Mouse (Mus musculus) kidney, embryonic 16.5 days (tissue): ENCODE results near the gene Ehd3. TPM values are rescaled to one million over a fixed set of nuclear protein-coding genes. Genes with fewer than 3 reads are reported as not detected.
"Not testable (repeated sequence)": the region's sequence is repeated elsewhere in the genome, so short reads cannot be mapped to it uniquely, and the experiment has no call there.

Source experiments
- ATAC-seq: fragments of 200-750 bp; cut with Nextera tagmentation; 2 replicates; pipeline ENCODE4 v1.8.0; 2017; ENCODE audit warnings: moderate TSS enrichment; ENCODE audit not compliant: low FRiP score, low TSS enrichment
- H3K27ac ChIP-seq: fragments of 300-500 bp; sonication (generic); 2 replicates; pipeline ENCODE4 v1.5.1; 2014; ENCODE audit warnings: low read length
- H3K27me3 ChIP-seq: fragments of 300-500 bp; sonication (generic); 2 replicates; pipeline ENCODE4 v1.6.1; 2014; ENCODE audit warnings: low read length, control low read depth, mixed read lengths; ENCODE audit not compliant: insufficient read depth
- H3K36me3 ChIP-seq: fragments of 300-500 bp; sonication (generic); 2 replicates; pipeline ENCODE4 v1.6.1; 2014; ENCODE audit warnings: low read length, control low read depth, mixed read lengths; ENCODE audit not compliant: insufficient read depth
- H3K4me1 ChIP-seq: fragments of 300-500 bp; sonication (generic); 2 replicates; pipeline ENCODE4 v1.6.1; 2014; ENCODE audit warnings: low read length, control low read depth, mixed read lengths; ENCODE audit not compliant: insufficient read depth
- H3K4me2 ChIP-seq: fragments of 300-500 bp; sonication (generic); replicated peaks from 2 replicates; pipeline ENCODE4 v1.6.1; 2014; ENCODE audit warnings: low read depth, low read length
- H3K4me3 ChIP-seq: fragments of 300-500 bp; sonication (generic); 2 replicates; pipeline ENCODE4 v1.5.1; 2014; ENCODE audit warnings: mild to moderate bottlenecking, low read length
- H3K9ac ChIP-seq: fragments of 300-500 bp; sonication (generic); replicated peaks from 2 replicates; pipeline ENCODE4 v1.6.1; 2014; ENCODE audit warnings: low read length
- H3K9me3 ChIP-seq: fragments of 300-500 bp; sonication (generic); 2 replicates; pipeline ENCODE4 v1.6.1; 2016; ENCODE audit warnings: low read length, control low read depth
- WGBS: fragments of 180-500 bp; shearing (Covaris S2); extraction: QIAGEN DNeasy Blood & Tissue Kit; methylation state at CpG from one replicate; pipeline ENCODE4 v1.1.7; 2014; 5-methylcytosine and 5-hydroxymethylcytosine counted together
- polyA plus RNA-seq: library from polyadenylated mRNA; unstranded; fragments of >200 nt; fragmentation: Nextera tagmentation; extraction: Ambion mirVana; gene quantifications from 2 replicates; pipeline ENCODE4 v1.2.1, GENCODE M21; 2015

Gene Ehd3
- polyA plus RNA-seq, 1 experiment from 2014 or later, result 20.9 TPM

DNA sequence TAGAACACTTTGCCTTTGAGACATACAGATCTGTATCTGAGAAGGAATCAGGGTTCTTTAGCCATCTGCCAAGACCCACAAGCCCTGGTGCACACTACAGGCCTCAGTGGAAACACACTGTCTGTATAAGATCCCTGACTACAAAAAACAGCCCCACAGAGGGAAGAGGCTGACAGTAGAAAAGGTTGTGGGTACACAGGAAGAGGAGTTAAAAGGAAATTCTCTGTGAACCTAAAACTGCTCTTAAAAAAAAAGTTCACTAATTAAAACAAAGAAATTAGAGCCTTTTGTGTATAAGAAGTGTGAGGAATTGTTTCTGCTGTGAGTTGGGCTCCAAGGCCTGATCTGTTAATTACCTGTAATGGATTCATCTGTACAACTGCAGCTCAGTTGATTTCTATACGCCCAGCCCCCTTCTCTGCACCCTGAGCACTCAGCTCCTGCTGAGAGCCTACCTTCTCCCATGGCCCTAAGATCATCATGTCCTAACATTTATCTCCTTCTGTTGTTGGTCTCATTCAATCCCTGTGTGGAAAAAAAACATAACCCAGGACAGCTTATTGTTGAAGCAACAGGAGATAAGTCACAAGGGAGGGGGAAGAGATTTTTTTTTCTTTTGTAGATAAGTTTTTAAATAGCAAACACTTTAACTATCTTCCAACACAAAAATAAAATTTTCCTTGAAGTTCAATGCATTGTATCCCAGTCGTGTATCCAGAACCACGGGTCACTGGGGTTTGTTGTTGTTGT is 35.3 kb downstream of the Ehd3 start:
- H3K27me3 ChIP-seq, result no peaks in the 10 kb centered on the region
- 44% methylated on average over 3 of the region's 3 CpGs for WGBS
- H3K36me3 ChIP-seq, result no peaks in the 10 kb centered on the region
- H3K4me2 ChIP-seq, result no peak overlapping the region
- no peaks in the 10 kb centered on the region for H3K4me1 ChIP-seq
- no peaks in the 10 kb centered on the region for H3K9me3 ChIP-seq
- no peak overlapping the region for H3K27ac ChIP-seq
- no peak overlapping the region for H3K9ac ChIP-seq
- ATAC-seq, result no peak
- H3K4me3 ChIP-seq, result no peak overlapping the region

DNA sequence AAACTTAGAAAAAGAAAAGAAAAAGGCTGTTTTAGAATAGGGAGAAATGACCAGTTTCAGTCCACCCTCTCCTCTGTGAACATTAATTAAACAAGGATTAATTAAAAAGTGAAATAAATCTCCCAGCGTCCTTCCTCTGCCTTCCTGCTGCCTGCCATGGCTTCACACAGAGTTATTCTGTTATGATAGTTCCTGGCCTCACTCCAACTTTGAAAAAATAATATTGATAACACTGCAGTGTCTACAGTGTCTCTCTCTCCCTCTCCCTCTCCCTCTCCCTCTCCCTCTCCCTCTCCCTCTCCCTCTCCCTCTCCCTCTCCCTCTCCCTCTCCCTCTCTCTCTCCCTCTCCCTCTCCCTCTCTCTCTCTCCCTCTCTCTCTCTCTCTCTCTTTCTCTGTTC is 35.9 kb downstream of the Ehd3 start:
- H3K36me3 ChIP-seq, H3K27ac ChIP-seq, H3K27me3 ChIP-seq, H3K4me2 ChIP-seq, H3K4me3 ChIP-seq, ATAC-seq, H3K4me1 ChIP-seq, H3K9me3 ChIP-seq, H3K9ac ChIP-seq: not testable (repeated sequence)
- WGBS, result 18% methylated on average over 1 of the region's 1 CpGs

DNA sequence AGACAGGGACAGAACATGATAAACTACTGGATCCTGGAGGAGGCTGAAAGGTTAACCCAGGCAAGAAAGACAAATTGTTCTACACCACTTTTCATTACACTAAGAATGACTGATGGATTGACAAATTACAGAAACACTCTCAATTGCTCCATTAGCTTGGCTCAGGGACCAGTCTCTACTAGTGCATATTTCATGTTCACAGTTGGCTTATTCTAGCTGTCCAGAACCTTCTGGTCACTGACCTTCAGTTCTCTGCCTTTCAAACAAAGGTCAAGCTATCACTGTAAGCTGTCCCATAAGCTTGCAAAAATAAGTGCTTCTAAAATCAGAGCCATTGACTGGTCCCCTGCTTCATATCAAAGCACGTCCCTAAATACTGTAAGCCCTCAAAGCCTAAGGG is 39.0 kb downstream of the Ehd3 start:
- Histone ChIP-seq H3K4me1 (no peaks in the 10 kb centered on the region), H3K9ac (no peak overlapping the region), H3K9me3 (no peaks in the 10 kb centered on the region), H3K4me3 (no peak overlapping the region), H3K27me3 (no peaks in the 10 kb centered on the region), H3K4me2 (no peak overlapping the region), H3K27ac (no peak overlapping the region), H3K36me3 (no peaks in the 10 kb centered on the region)
- 68% methylated on average over 1 of the region's 1 CpGs for WGBS
- ATAC-seq, result no peak

DNA sequence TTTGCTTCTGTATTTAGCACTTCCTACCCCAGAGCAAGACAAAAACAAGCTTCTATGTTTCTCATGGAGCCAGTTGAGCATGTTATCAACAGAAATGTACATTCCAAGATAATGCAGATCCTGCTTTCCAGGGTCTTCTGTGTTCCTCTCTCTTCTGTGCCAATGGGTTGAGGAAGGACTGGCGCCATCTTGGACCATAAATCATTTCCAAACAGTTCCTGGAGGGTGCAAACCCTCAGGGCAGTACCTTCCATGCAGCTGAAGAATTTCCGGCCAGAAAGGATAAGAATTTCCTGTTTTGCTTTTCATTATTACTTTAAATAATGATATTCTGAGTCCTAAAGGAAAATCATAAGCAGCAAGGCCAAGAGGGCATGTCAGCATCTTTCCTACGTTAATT is 41.7 kb downstream of the Ehd3 start:
- H3K9me3 ChIP-seq, result no peaks in the 10 kb centered on the region
- H3K4me1 ChIP-seq, result no peaks in the 10 kb centered on the region
- no peaks in the 10 kb centered on the region for H3K27me3 ChIP-seq
- H3K9ac ChIP-seq, result no peak overlapping the region
- H3K36me3 ChIP-seq, result no peaks in the 10 kb centered on the region
- H3K27ac ChIP-seq, result no peak overlapping the region
- 70% methylated on average over 3 of the region's 3 CpGs for WGBS
- ATAC-seq, result no peak
- H3K4me2 ChIP-seq, result no peak overlapping the region
- H3K4me3 ChIP-seq, result no peak overlapping the region

DNA sequence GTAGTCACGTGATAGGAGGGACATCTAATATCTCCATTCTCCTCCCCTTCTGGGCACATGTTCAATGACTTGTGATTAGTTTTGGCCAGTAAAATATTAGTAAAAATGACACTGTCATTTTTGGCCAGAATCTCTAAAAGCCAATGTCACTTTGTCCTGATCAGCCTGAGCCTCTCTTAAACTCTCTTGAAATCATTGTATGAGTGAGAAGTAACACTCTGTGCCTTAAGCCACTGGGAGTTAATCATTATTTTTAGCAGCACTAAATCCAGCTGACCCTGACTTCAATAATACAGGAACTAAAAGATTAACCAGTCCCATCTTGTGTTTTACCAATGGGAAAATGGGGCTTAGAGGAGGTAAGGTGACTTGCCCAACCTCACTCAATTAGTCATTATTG is 43.5 kb downstream of the Ehd3 start:
- H3K27ac ChIP-seq, result no peak overlapping the region
- H3K9ac ChIP-seq, result no peak overlapping the region
- ATAC-seq, result no peak
- no peak overlapping the region for H3K4me2 ChIP-seq
- no peaks in the 10 kb centered on the region for H3K36me3 ChIP-seq
- H3K27me3 ChIP-seq, result no peaks in the 10 kb centered on the region
- no peaks in the 10 kb centered on the region for H3K4me1 ChIP-seq
- no peak overlapping the region for H3K4me3 ChIP-seq
- WGBS, result 81% methylated on average over 1 of the region's 1 CpGs
- no peaks in the 10 kb centered on the region for H3K9me3 ChIP-seq

DNA sequence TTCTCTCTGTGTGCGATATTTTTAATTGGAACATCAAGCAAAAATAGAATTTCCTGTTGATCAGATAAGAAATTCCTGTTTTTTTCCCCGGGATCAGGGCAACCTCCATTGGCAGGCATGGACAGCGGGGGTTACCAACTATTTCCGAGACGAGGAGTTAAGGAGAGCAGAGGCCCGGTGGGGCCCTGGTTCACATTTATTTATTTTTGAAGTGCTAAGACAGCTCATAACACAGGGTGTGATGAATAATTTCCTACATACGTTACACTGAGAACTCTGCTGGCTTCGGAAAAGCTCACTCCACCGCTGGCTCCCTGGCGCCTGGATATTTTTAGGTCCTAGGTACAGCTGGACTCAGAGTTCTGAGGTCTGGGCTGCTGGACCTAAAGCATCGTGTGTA is 49.1 kb downstream of the Ehd3 start:
- Histone ChIP-seq H3K36me3 (no peaks in the 10 kb centered on the region), H3K27ac (no peak overlapping the region), H3K9ac (no peak overlapping the region), H3K4me1 (no peaks in the 10 kb centered on the region), H3K9me3 (no peaks in the 10 kb centered on the region), H3K4me3 (no peak overlapping the region), H3K27me3 (no peaks in the 10 kb centered on the region), H3K4me2 (no peak overlapping the region)
- peak; percentile 39; the same call in 1 of the 2 replicates for ATAC-seq
- WGBS, result 64% methylated on average over 11 of the region's 11 CpGs

DNA sequence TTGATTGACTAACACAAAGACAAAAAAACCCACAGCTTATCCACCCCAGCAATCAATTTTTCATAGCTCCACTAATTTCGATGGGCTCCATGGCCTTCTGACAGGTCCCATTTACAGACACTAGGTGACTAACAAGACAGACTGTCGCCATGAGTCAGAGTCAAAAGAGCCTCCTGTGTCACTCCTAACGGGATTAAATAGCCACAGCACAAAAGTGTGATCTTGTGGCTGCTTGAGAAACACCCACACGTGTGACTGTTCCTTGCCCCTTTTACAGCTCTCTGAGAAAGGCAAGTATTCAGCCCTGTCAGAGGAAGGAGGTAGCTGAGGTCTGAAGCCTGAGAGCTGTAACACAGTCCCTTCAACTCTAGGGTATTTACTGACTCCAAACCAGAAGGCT is 49.8 kb downstream of the Ehd3 start:
- WGBS, result 56% methylated on average over 4 of the region's 4 CpGs
- no peak for ATAC-seq
- H3K36me3 ChIP-seq, result no peaks in the 10 kb centered on the region
- no peak overlapping the region for H3K4me2 ChIP-seq
- no peaks in the 10 kb centered on the region for H3K27me3 ChIP-seq
- no peak overlapping the region for H3K9ac ChIP-seq
- H3K4me3 ChIP-seq, result no peak overlapping the region
- no peak overlapping the region for H3K27ac ChIP-seq
- no peaks in the 10 kb centered on the region for H3K4me1 ChIP-seq
- H3K9me3 ChIP-seq, result no peaks in the 10 kb centered on the region

DNA sequence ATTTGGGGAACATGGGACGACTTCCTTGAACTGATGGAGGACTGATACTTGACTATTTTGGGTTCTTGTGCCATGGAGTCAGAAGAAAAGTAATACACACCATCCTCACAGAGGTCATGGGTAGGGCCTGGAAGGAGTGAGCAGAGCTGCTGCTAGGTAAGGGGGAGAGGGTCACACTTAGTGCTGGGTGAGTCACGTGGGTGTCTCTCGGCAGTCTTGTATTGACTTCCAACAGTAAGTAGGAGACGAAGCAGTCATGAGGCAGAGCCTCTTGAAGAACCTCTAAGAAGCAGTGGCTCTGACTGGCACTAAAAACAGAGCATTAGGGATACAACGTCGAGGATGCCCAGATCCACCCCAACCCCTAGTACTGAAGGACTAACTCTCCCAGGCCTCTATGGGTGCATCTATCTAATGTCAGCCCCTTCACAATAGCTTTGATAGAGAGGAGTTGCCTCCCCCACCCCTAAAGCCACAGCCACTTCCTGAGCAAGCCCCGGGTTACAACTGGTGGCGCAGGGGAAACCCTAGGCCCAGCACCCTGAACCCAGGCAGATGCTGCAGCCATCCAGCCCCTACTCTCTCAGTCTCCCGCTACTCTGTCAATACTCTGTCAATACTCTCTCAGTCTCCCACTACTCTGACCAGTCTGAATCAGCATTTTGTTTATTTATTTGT is 65.2 kb downstream of the Ehd3 start:
- no peaks in the 10 kb centered on the region for H3K4me1 ChIP-seq
- H3K27me3 ChIP-seq, result no peaks in the 10 kb centered on the region
- ATAC-seq, result no peak
- H3K9ac ChIP-seq, result no peak overlapping the region
- H3K4me2 ChIP-seq, result no peak overlapping the region
- 90% methylated on average over 9 of the region's 9 CpGs for WGBS
- no peaks in the 10 kb centered on the region for H3K36me3 ChIP-seq
- H3K4me3 ChIP-seq, result no peak overlapping the region
- 0 out of 2 replicates have a peak, but pooled peaks cover 2% of the 10 kb centered on the region for H3K9me3 ChIP-seq
- no peak overlapping the region for H3K27ac ChIP-seq

DNA sequence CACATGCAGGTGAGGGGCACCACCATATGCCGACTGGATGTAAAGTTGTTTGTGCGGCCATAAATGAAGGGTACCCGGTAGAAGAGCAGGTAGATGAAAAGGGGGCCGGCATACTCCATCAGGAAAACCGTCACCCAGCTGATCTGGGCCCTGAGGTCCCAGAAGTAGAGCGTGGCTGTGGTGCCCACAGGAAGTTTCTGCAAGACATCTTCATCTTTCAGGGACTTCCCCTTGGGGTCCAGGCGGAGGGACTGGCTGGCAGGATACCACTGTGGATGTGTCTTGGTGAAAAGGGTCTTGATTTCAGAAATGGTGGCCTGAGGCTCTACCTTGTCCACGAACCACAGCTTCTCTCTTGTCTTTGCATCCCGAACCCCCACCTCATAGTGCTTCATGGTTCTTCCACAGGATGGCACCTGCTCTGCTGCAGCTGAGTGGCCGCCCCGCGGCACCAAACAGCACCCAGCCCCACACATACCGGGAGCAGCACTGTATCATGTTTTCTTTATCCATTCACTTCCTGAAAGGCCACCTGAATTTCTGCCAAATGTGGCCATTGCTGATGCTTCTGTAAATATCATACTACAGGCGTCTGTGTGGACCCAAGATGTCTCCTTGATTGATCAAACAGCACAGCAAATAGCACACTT is 67.1 kb downstream of the Ehd3 start:
- Histone ChIP-seq H3K36me3 (no peaks in the 10 kb centered on the region), H3K27me3 (no peaks in the 10 kb centered on the region), H3K27ac (no peak overlapping the region), H3K9me3 (no peaks in the 10 kb centered on the region), H3K4me2 (no peak overlapping the region), H3K4me3 (no peak overlapping the region), H3K4me1 (no peaks in the 10 kb centered on the region), H3K9ac (no peak overlapping the region)
- no peak for ATAC-seq
- WGBS, result 88% methylated on average over 14 of the region's 14 CpGs

DNA sequence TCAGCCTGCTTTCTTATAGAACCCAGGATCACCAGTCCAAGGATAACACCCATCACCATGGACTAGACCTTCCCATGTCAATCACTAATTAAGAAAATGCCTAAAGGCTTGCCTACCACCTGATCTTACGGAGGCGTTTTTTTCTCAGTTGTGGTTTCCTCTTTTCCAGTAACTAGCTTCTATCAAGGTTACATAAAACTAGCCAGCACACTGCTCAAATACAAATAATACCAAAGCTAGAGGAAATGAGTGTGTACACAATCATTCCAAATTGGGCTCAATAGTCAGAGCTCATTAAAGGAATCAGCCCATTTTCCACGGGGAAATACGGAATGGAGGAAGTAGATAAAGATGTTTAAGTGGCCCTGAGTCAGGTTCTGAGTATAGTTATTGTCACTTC is 71.3 kb downstream of the Ehd3 start:
- Histone ChIP-seq H3K4me2 (no peak overlapping the region), H3K36me3 (no peaks in the 10 kb centered on the region), H3K4me3 (no peak overlapping the region), H3K9me3 (no peaks in the 10 kb centered on the region), H3K27ac (no peak overlapping the region), H3K9ac (no peak overlapping the region), H3K27me3 (no peaks in the 10 kb centered on the region), H3K4me1 (no peaks in the 10 kb centered on the region)
- 85% methylated on average over 4 of the region's 4 CpGs for WGBS
- ATAC-seq, result no peak
